Mouse (Mus musculus) ovary, adult 18-20 months (tissue): ENCODE data around the gene Rpl14.

Experiments
- DNase-seq: peaks from one replicate; pipeline ENCODE4 v3.0.0; 2022; ENCODE audit warnings: low spot score, mixed read lengths

Rpl14 gene

DNA sequence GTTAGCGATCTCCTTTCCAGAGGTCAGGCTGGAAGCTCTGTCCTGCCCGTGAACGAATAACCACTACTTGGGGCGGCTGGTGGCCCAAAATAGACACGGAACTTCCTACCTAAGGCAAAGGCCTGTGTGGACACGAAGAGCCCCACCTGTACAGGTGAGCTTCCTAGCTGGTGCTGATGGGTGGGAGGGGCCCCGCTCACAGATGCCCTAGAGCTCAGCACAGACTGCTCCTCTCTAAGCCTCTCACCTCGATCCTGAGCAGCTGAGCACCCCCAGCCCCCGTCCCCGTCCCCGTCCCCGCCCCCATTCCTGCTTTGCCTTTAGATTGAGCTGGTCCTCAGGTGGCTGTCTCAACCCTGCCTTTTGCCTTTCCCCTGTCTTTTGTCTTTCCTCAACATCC lies 32.7 kb downstream of the Rpl14 start:
- no peak for DNase-seq

DNA sequence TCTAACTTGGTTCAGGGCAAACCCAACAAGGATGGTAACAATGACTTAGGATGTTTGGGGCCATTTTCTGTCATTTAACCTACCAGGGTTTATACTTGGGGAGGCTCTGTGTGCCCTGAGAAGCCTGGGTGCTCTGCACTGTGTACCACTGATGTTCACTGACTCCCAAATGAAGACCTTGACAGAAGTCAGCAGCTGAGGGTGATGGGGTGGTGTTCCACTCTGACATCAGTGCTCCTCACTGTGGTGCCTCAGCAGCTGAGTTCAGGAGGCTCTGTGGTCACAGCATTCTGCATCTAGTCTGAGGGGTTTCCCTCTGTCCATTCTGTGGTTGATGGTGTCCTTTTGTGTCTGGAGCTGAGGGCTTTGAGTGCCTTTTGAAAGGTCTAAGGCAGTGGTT lies 39.8 kb downstream of the Rpl14 start:
- DNase-seq = no peak

DNA sequence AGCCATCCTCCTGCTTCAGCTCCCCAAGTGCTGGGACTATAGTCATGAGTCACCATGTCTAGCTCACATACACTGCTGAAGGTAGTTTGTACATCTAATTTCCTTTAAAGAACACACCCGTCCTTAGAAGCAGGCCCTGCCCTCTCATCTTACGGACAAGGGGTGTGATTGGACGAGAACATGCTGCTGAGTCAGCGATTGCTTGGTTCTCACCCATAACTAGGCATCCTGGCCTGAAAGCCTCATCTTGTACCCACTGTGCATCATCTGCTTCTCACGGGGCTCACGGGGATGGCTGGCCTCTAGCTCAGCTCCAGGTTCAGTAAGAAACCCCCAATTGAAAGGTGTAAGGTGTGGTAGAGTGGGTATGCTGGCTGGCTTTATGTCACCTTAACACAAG lies 42.8 kb downstream of the Rpl14 start:
- DNase-seq = no peak

DNA sequence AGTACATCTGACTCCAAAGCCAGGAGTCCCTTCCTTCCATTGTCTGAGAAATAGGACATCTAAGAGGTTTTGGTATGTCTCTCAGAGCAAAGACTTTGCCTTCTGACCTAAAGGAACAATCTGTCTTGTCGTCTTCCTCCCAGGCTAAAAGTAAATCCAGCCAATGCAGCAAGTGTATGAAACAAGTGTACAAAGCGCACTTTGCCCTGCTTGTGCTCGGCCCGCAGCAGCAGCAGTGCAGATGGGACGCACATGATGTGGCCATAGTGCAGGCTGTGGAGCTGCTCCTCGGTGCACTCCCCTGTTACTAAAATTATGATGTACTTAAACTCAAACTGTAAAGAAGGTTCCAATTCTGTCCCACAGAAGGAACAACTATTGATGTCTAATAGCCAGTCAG lies 46.9 kb downstream of the Rpl14 start:
- no peak for DNase-seq

DNA sequence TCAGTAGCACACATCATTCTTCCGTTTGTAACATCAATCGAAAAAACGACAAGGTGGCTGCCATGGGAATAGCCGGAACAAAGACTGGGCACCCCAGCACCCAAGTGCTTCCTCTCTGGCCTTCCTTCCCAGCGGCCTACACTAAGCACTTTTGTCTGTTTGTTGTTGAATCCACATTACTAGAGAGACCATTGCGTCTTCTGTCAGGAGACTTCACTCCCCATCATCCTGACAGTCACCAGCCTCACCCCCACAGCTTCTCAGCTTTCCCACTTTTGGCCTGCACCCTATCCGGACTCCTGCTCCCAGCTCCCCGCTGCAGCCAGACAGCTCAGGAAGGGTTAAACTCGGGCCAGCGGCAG lies 48.1 kb downstream of the Rpl14 start:
- DNase-seq = no peak

DNA sequence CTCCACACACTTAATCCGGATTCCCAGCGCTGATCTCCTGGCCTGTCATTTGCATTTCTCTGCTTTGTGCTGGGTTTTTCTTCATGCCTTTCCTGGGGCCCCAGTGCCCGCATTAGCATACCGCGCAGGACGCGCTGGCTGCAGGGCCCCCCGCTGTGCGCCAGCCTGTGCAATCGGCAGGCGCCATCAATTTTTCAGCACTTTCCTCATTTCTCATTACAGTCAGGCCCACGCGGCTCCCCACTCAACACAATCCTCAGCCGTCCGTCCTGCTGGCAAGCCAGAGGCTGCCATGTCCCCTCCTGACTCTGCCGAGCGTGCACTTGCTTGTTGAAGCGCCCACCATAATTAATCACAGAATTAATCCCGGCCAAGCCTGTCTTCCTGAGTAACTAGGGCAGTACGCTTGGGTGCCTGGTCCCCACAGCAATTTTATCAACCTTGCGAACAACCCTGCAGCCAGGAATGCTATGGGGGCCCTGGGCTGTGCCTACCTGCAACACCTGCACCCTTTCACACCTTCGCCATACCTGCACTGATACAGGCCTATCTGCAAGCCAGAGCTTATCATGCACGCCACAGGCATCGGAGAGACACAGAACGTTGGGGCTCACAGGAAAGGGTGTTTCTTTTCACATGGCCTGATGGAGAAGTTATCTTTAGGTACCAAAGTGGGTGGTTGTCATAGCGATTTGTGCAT lies 48.6 kb downstream of the Rpl14 start:
- DNase-seq = no peak

DNA sequence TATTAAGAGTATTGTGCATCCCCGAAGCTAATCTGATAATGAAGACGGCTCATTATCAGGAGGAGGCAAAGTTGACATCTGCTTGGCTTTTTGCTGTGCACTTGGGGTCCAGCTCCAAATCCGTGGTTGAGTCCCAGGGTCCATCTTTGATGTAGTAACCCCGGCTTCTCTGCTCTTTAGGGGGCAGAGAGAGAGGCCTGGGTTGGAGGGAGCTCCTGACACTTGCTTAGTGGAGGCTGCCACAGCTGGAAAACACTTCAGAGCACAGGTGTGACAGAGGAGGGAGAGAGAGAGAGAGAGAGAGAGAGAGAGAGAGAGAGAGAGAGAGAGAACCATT lies 49.1 kb downstream of the Rpl14 start:
- no peak for DNase-seq
